Mouse (Mus musculus): ENCODE measurements around the gene Gapt. TPM values are rescaled to one million over a fixed set of nuclear protein-coding genes. Genes with fewer than 3 reads are reported as not detected.

The Gapt gene
- total RNA-seq, 2 experiments from 2014 or later = not detected

- intact Hi-C loops (cut with DNase I) = loop anchor here (1.0 to 10.0 kb wide), 2 partner anchors 306 to 443 kb away; no protein-coding TSS in a partner anchor
- no peak for DNase-seq (ENCODE audit: low spot score in 2 of 2)
Observed at GRCm38 (mm10) chr13:110367961-110368555, 11.1 kb upstream of the Gapt start.

GRCm38 (mm10) chr13:110366477-110366876 lies 9.5 kb upstream of the Gapt start:
- intact Hi-C loops (cut with DNase I) = loop anchor here (10.0 kb wide), 1 partner anchor 442 kb away; no protein-coding TSS in a partner anchor
- DNase-seq (ENCODE audit: low spot score in 2 of 2) = no peak

DNA sequence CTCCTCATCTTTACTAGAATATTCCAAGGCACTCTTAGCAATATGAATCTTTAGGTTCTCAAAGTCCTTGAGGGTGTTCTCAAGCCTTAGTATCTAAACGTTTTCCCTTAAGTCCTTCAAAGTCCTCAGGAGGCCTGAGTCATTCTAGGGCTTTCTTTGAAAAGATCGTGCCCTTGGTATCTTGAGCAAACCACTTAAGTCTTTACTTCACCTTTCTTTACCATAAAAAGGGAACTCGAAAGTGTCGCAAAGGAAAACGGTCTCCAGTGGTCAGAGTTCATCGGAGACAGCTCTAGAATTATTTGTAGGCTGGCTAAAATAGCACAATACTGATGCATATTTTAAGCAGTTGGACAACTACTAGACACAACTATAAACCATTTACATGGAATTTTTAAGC lies 6.7 kb upstream of the Gapt start:
- no peak for DNase-seq (ENCODE audit: low spot score in 2 of 2)
- intact Hi-C loops (cut with DNase I) = loop anchor here (10.0 kb wide), 1 partner anchor 439 kb away; no protein-coding TSS in a partner anchor

- no peak for DNase-seq (ENCODE audit: low spot score in 2 of 2)
- intact Hi-C loops (cut with DNase I) = no loop called here
Observed at GRCm38 (mm10) chr13:110351051-110351450, 5.9 kb downstream of the Gapt start.

DNA sequence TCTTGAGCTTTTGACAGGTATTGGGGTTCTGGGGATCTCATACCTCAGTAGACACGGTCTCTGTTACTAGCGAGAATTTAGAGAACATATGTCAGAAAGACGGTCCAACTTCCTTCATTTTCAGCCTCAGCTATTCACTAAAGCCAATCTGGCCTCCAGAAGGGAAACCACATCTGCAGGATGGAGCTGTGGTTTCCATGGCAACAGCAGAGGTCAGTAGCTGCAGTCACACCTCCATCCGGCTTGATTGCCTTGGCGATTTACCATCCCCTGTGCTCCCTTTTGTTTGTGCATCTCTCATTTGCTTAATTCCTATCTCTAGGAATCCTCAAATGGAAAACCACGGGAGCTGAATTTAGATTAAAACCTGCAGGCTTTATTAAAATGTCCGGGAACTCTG lies 10.3 kb downstream of the Gapt start:
- intact Hi-C loops (cut with DNase I) = no loop called here
- DNase-seq (ENCODE audit: low spot score in 2 of 2) = no peak

- intact Hi-C loops (cut with DNase I) = no loop called here
- DNase-seq (ENCODE audit: low spot score in 2 of 2) = no peak
Observed at GRCm38 (mm10) chr13:110342602-110343001, 14.4 kb downstream of the Gapt start.

DNA sequence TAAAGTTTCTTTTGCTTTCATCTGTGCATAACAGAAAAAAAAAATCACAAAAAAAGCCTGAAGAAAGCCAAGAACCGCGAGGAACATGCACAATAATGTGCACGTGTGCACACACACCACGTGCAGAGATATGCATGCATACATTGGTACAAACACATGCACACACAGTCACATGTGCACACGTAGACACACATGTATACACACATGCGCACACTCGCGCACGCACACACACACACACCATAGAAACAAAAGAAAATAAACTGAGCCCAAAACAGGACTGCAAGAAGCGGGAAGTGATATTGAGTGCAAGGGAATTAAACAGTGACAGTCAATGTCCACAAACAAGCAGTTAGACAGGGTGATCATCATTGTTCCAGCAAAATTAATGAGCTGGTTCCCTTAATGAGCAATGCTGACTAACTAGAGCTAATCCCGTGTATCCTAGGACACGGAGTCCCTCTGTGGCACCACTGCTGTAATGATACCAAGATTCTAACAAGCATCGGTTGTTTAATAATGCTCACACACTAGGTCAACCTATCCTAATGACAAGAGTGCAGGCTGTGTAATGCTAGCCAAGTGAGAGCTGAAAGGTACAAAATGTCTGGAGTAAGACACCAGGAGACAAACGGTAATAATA lies 23.9 kb downstream of the Gapt start:
- no peak for DNase-seq (ENCODE audit: low spot score in 2 of 2)
- intact Hi-C loops (cut with DNase I) = no loop called here

DNA sequence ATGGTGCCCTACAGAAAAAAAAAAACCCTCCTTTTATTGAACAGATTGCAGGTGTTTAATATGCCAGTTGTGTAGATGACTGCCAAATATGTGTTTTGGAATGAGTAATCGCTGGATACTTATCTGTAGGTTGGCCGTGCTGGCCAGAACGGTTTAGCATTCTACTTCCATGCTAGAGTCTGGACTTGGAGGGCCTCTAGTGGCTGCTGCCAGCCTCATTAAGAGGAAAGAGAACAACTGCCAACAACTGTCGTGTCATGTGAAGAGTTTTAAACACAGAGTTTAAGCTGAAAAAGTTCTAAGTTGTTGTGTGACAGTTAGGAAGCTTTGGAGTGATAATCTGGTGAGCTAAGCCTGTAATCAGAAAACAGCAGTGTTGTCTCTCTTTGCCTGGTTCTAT lies 38.3 kb downstream of the Gapt start:
- peak; percentile 5 to 23 for DNase-seq (ENCODE audit: low spot score in 2 of 2)
- intact Hi-C loops (cut with DNase I) = no loop called here

DNA sequence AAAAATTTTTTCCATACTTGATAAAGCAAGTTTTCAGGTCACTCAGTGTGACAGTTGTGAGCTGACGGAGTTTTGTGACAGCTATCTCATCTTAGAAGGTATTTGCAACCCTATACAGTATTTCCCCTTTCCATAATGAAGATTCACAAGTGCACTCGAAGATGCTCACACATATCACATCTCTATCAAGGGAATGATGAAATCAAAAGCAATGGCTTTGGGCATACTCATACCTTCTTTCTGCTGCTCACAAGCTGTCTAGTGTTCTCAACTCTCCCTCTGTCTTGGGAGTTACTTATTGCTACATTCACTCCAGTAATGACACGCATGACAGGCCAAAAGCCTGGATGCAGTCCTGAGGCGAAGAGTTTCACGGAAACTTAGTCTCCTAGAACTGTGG lies 49.8 kb downstream of the Gapt start:
- no peak for DNase-seq (ENCODE audit: low spot score in 2 of 2)
- intact Hi-C loops (cut with DNase I) = no loop called here

Other genes with a start within 250 kb of the Gapt start
- 100 to 1,000 TPM; 182 to 193 TPM for gene Rab3c, start 76.2 kb downstream of the Gapt start, total RNA-seq (2021)
- 100 to 1,000 TPM; 240 to 277 TPM for gene Plk2, start 37.8 kb upstream of the Gapt start, total RNA-seq (2021)

Data from left cerebral cortex, postnatal 14 days (tissue).